Mouse (Mus musculus) thymus, postnatal 25 days (tissue): ENCODE results near the gene Rps18.

ENCODE experiments used
- DNase-seq: peaks from one replicate; pipeline ENCODE4 v3.0.0; 2022

Rps18 gene

GRCm38 (mm10) chr17:33902491-33902890, 53.3 kb downstream of the Rps18 start:
- DNase-seq, result no peak

GRCm38 (mm10) chr17:33902079-33902478, 53.7 kb downstream of the Rps18 start:
- DNase-seq, result no peak
